Mouse (Mus musculus): ENCODE results near the gene Igsf9. TPM values are rescaled to one million over a fixed set of nuclear protein-coding genes. Genes with fewer than 3 reads are reported as not detected.

Gene Igsf9
- total RNA-seq, 2 experiments from 2014 or later = 1.7 to 2.3 TPM

- no peak for DNase-seq (ENCODE audit: low spot score in 2 of 2)
Observed at GRCm38 (mm10) chr1:172513525-172514212, 32.1 kb downstream of the Igsf9 start.

DNA sequence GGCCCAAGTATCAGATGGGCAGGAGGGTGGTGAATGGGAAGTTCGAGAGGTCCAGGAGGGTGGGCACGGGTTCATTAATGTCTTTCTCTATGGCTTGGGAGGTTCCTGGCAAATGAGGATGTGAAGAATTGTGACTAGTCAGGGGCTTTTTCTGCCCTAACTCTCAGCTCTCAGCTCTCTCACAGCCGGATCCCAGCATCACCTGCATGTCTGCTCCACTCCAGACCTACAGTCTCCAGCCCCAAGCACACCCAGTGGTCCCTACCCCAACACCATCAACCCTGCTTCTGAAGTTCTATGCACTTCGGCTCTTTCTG lies 32.6 kb downstream of the Igsf9 start:
- DNase-seq (ENCODE audit: low spot score in 2 of 2) = no peak

DNA sequence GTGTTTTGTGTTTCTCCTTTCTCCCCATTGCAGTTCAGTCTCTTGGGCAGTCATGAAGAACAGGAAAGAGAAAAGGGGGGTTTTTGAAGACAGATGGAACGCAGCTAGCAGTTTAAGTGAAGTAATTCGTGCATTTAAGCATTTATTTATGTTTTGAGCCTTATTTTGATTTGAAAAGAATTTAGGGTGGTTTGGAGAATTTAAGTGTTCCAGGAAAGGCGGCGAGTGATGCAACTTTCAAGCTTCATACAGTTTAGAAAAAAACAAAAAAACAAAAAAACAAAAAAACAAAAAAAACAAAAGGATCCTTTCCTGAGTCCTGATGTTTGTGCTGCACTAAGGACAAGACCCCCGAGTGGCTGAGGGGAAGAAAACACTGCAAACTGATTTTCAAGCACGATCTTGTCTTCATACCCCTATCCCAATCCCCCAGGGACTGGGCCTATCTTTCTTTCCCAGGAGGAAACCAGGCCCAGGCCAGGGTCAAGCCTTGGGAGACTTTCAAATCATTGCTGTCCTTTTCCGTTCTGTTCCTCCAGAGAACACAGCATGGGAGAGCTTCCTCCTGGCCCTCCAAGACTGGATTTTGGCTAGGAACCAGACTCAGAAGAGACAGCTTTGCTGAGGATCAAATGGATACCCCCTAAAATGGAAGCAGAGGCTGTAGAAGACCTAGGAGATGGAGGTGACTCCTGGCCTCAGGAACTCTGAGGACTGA lies 33.1 kb downstream of the Igsf9 start:
- no peak for DNase-seq (ENCODE audit: low spot score in 2 of 2)

- DNase-seq (ENCODE audit: low spot score in 2 of 2) = no peak
Observed at GRCm38 (mm10) chr1:172515396-172515795, 33.8 kb downstream of the Igsf9 start.

- DNase-seq (ENCODE audit: low spot score in 2 of 2) = no peak
Observed at GRCm38 (mm10) chr1:172518013-172518412, 36.4 kb downstream of the Igsf9 start.

- no peak for DNase-seq (ENCODE audit: low spot score in 2 of 2)
Observed at GRCm38 (mm10) chr1:172519644-172520043, 38.1 kb downstream of the Igsf9 start.

DNA sequence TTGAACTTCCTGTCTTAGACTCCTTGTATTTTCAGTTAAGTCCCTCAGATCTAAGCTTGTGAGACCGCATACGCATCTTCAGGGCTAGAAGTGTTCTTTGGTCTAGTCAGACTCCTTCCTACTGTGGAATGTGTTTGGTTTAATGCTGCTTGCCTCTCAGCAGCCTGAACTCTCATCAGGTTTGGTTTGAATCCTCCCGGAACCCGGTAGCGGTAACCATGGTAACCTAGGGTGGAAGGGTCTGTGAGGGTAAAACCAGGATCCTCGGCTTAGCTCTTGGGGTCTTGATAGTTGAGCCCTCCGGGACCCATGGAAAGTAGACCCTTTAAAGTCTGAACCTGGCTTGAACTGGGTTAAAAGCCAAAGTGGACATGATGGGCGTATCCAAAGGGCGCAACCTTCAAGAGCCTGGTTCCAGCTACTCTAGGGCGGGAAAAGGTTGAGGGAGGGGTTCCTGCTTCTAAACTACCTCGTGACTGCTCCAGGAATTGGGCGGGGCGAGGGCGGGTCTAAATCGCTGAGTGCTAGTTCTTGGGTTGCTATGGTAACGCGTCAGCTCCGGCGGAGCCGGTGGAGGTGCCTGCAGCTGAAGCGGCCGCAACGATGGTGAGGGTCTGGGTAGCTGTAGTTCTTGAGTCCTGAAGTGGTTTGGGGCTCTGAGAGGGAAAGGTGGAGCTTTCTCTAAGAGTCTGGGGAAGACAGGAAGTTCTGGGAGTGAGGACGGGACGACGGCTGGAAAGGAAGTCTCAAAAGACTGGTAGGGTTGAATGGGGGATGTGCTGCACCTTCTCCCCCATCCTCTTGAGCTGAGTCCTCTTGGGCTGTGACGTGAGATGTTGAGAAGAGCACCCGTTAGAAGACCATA lies 39.2 kb downstream of the Igsf9 start, which contains the start of gene Cfap45:
Cfap45 (plus strand) TSS at position 226 of the 865 bp plus-strand sequence.
- peak in 1 of 2 experiments; percentile 73 for DNase-seq (ENCODE audit: low spot score in 2 of 2)

GRCm38 (mm10) chr1:172522524-172522923 lies 40.9 kb downstream of the Igsf9 start:
- DNase-seq (ENCODE audit: low spot score in 2 of 2) = no peak

- no peak for DNase-seq (ENCODE audit: low spot score in 2 of 2)
Observed at GRCm38 (mm10) chr1:172523699-172524101, 42.1 kb downstream of the Igsf9 start.

DNA sequence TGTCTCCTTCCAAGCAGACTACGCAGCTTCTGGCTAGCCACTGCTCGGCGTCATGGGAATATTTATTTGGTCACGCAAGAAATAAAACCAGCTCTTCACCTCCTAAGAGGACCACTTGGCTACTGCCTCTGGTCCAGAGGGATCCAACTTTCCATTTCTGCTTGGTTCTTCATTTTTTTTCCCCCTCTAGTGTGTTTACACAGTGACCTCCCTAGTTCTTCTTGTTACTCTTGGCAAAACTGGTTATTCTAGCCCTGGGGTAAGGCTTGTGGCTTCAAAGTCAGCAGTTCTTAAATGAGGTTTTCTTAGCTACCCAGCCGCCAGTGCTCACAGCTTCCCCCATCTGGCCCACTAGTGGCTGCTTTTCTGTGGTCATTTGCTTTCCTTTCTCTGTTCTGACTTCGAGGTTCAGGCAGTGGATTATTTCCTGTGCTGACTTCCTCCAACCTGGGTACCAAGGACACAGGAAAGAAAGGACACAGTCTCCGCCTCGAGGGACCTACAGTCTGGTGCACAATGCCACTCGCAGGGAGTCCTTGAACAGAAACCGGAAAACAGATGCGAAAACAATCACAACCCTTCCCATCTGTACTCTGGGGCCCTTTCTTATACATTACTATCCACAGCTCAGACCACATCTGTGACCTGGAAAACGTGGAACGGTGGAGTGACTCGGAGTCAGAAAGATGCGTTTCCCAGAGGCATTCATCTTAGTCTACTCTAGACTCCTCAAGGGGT lies 43.6 kb downstream of the Igsf9 start:
- DNase-seq (ENCODE audit: low spot score in 2 of 2) = no peak

DNA sequence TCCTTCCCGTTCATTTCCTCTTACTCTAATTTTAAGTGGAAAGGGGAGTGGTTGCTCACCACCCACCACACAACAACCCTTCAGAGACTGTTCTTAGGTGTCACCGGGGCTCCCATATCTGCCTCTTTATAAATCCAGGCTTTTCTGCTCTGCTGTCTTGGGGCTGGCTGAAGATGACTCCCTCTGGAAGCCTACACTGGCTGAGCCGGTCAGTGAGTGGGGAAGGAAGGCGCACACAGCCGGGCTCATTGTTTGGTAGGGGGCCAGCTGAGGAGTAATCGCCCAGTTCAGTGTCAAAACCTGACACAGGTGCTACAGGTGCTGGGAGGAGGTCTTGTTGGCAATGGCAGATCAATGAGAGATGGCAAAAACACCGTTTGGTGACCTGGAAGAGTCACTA lies 44.4 kb downstream of the Igsf9 start:
- no peak for DNase-seq (ENCODE audit: low spot score in 2 of 2)

GRCm38 (mm10) chr1:172526380-172527081 lies 44.9 kb downstream of the Igsf9 start:
- no peak for DNase-seq (ENCODE audit: low spot score in 2 of 2)

- no peak for DNase-seq (ENCODE audit: low spot score in 2 of 2)
Observed at GRCm38 (mm10) chr1:172527431-172527830, 45.8 kb downstream of the Igsf9 start.

- peak; percentile 74 to 88 for DNase-seq (ENCODE audit: low spot score in 2 of 2)
Observed at GRCm38 (mm10) chr1:172528701-172529100, 47.1 kb downstream of the Igsf9 start.

- DNase-seq (ENCODE audit: low spot score in 2 of 2) = peak in 1 of 2 experiments; percentile 16
Observed at GRCm38 (mm10) chr1:172530544-172531220, 49.1 kb downstream of the Igsf9 start.

GRCm38 (mm10) chr1:172532551-172532950 lies 51.0 kb downstream of the Igsf9 start:
- peak in 1 of 2 experiments; percentile 18 for DNase-seq (ENCODE audit: low spot score in 2 of 2)

- no peak for DNase-seq (ENCODE audit: low spot score in 2 of 2)
Observed at GRCm38 (mm10) chr1:172535116-172535515, 53.5 kb downstream of the Igsf9 start.

DNA sequence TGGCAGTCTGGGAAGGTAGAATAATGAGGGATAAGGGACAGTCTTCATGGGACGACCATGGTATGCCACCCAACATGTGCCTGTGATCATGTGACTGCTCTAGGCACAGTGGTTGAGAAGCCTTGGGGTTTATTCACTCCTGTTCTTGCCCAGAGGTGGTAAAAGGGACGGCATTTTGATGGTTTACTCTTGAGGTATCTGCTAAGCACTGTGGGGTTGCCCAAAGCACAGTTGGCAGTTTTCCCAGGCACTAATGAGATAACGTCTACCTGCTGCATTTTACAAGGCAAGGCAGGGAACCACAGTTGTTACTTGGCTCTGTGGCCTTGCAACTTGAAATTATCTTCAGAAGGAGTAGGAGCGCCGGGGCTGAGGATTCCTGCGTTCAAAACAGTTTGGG lies 58.2 kb downstream of the Igsf9 start:
- no peak for DNase-seq (ENCODE audit: low spot score in 2 of 2)

DNA sequence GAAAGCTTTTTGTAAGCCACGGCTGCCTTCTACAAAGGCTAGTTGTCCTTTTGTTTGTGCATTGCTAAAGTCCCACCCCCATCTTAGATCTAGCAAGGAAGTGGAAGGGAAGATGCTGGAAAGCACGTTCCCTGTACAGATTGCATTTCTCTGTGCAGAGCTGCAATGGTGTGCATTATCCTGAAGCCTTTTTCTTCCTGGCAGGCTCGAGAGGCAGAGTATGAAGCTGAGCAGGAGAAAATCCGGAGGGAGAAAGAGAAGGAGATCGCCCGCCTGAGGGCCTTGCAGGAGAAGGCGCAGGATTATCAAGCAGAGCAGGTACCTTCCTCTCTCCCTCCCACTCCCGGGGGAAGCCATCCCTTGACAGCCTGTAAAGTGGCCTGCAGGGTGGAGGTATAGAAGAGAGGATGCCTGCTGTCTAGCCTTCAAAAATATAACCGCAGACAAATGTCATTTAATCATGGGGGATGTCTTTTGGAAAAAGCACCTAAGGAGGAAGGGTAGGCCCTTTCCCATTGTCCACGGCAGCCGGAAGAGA lies 58.8 kb downstream of the Igsf9 start:
- DNase-seq (ENCODE audit: low spot score in 2 of 2) = no peak

DNA sequence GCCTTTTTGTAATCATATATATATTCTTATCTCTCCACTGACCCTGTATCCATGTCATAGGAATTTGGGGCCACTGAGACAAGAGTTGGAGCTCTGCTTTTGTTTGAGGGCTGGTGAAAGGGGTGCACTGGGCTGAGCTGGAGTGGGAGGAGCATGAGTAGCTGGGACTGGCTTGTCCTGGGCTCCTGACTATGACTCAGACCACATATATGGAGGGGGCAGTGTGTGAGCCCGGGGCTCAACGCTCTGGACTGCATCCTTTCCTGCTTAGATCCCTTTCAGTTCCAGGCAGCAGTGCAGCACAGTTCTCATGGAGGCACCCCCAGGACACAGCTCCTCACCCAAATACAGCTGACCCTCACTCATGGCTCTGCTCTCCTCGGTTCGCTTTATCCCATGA lies 64.5 kb downstream of the Igsf9 start:
- no peak for DNase-seq (ENCODE audit: low spot score in 2 of 2)

Measured in gastrocnemius, postnatal 4 days (tissue).